Comparison of ENCODE assay signal across 8 mouse cellular contexts in genomic region chr2:35255885-35256833, GRCm38 (mm10). TPM values are rescaled to one million over a fixed set of nuclear protein-coding genes. Genes with fewer than 3 reads are reported as not detected.
A peak's percentile ranks its signal among the peaks of the same experiment; 100 is the strongest.
DNase-seq lines count a peak whose midpoint lies in the region; ATAC-seq and TF ChIP-seq lines count a peak whose summit lies in the region.

Gsn (plus strand) TSS chr2:35256380.

- H3K4me2 ChIP-seq in heart, embryonic 13.5 days, result peak within 1 kb of the TSS; percentile 82
- peak within 1 kb of the TSS; percentile 90 for H3K4me2 ChIP-seq in kidney, postnatal 0 days (ENCODE audit: low read length)
- peak within 1 kb of the TSS; percentile 72 for H3K4me2 ChIP-seq in liver, embryonic 14.5 days (ENCODE audit: low read depth)
- H3K4me2 ChIP-seq in stomach, embryonic 16.5 days (ENCODE audit: low read depth, low read length), result peak within 1 kb of the TSS; percentile 90

- peak within 1 kb of the TSS; percentile 93 for H3K27ac ChIP-seq in heart, embryonic 13.5 days (replicated peaks)
- peak within 1 kb of the TSS; percentile 65; the same call in 1 of the 2 replicates for H3K27ac ChIP-seq in kidney, postnatal 0 days
- no peak within 1 kb of the TSS for H3K27ac ChIP-seq in liver, embryonic 14.5 days
- peak within 1 kb of the TSS; percentile 39; the same call in 1 of the 2 replicates for H3K27ac ChIP-seq in stomach, embryonic 16.5 days (ENCODE audit: low read length)

- no peaks in the 10 kb centered on the region for H3K9me3 ChIP-seq in heart, embryonic 13.5 days
- no peaks in the 10 kb centered on the region for H3K9me3 ChIP-seq in kidney, postnatal 0 days (replicated peaks; ENCODE audit: low read length)
- no peaks in the 10 kb centered on the region for H3K9me3 ChIP-seq in liver, embryonic 14.5 days (ENCODE audit: control insufficient read depth, low read length)
- H3K9me3 ChIP-seq in stomach, embryonic 16.5 days (replicated peaks; ENCODE audit: control insufficient read depth, low read length), result no peaks in the 10 kb centered on the region

- WGBS in heart, embryonic 13.5 days, result 4% methylated on average over 54 of the region's 54 CpGs
- WGBS in kidney, postnatal 0 days, result 4% methylated on average over 53 of the region's 54 CpGs
- WGBS in liver, embryonic 14.5 days (ENCODE audit: insufficient replicate concordance), result 4% methylated on average over 54 of the region's 54 CpGs
- WGBS in stomach, embryonic 16.5 days, result 4% methylated on average over 54 of the region's 54 CpGs

- no peak for TF ChIP-seq EP300 in liver, embryonic 14.5 days (IDR thresholded peaks at IDR 0.05; ENCODE audit: low read depth)

- ATAC-seq in erythroblast, adult 5-6 weeks (replicated peaks; ENCODE audit: low FRiP score, poor library complexity, severe bottlenecking), result peak; percentile 90
- ATAC-seq in heart, embryonic 13.5 days (ENCODE audit: extremely low read depth, insufficient number of reproducible peaks, low FRiP score, low TSS enrichment), result peak; percentile 69
- ATAC-seq in kidney, postnatal 0 days (replicated peaks; ENCODE audit: low FRiP score, low read depth), result peak; percentile 89
- ATAC-seq in liver, embryonic 14.5 days (ENCODE audit: insufficient read depth), result peak; percentile 84
- peak; percentile 94 for ATAC-seq in stomach, embryonic 16.5 days (ENCODE audit: insufficient read depth, low FRiP score)

- peak within 1 kb of the TSS; percentile 92 for H3K9ac ChIP-seq in heart, embryonic 13.5 days
- peak within 1 kb of the TSS; percentile 68 for H3K9ac ChIP-seq in kidney, postnatal 0 days (ENCODE audit: low read depth, low read length)
- H3K9ac ChIP-seq in liver, embryonic 14.5 days (replicated peaks), result peak within 1 kb of the TSS; percentile 28; the same call in 1 of the 2 replicates
- peak within 1 kb of the TSS; percentile 80 for H3K9ac ChIP-seq in stomach, embryonic 16.5 days (ENCODE audit: low read length)

- peak within 1 kb of the TSS; percentile 82 for H3K4me3 ChIP-seq in heart, embryonic 13.5 days
- H3K4me3 ChIP-seq in kidney, postnatal 0 days (replicated peaks; ENCODE audit: low read depth, low read length), result peak within 1 kb of the TSS; percentile 60
- peak within 1 kb of the TSS; percentile 49 to 54 for H3K4me3 ChIP-seq in liver, embryonic 14.5 days (ENCODE audit: insufficient read depth in 1 of 2, low read depth in 2 of 2, low read length in 2 of 2)
- peak within 1 kb of the TSS; percentile 68 for H3K4me3 ChIP-seq in stomach, embryonic 16.5 days (replicated peaks; ENCODE audit: low read length)

- no peak for TF ChIP-seq CTCF in kidney, postnatal 0 days (IDR thresholded peaks at IDR 0.05; ENCODE audit: low read depth)
- no peak for TF ChIP-seq CTCF in liver, embryonic 14.5 days (IDR thresholded peaks at IDR 0.05; ENCODE audit: low read depth)

- H3K36me3 ChIP-seq in heart, embryonic 13.5 days, result no peaks in the 10 kb centered on the region
- H3K36me3 ChIP-seq in kidney, postnatal 0 days (ENCODE audit: insufficient read depth, low read length), result no peaks in the 10 kb centered on the region
- no peaks in the 10 kb centered on the region for H3K36me3 ChIP-seq in liver, embryonic 14.5 days (replicated peaks; ENCODE audit: control insufficient read depth, insufficient read depth, low read depth)
- no peaks in the 10 kb centered on the region for H3K36me3 ChIP-seq in stomach, embryonic 16.5 days (ENCODE audit: control insufficient read depth, insufficient read depth, low read length)

- H3K4me1 ChIP-seq in heart, embryonic 13.5 days, result peaks cover 48% of the 10 kb centered on the region
- H3K4me1 ChIP-seq in kidney, postnatal 0 days (replicated peaks; ENCODE audit: insufficient read depth, low read length), result peaks cover 14% of the 10 kb centered on the region
- H3K4me1 ChIP-seq in liver, embryonic 14.5 days (replicated peaks; ENCODE audit: control insufficient read depth in 2 of 2, insufficient read depth in 2 of 2, low read length in 1 of 2), result peaks cover 5 to 14% of the 10 kb centered on the region in 2 experiments; a peak in 2 of 4 replicates
- H3K4me1 ChIP-seq in stomach, embryonic 16.5 days (ENCODE audit: control insufficient read depth, insufficient read depth, low read length), result peaks cover 31% of the 10 kb centered on the region

- DNase-seq in B cell, adult 2 months, result peak; percentile 83 to 85
- peak; percentile 76 for DNase-seq in adrenal gland, adult 8-10 months
- peak; percentile 91 for DNase-seq in kidney, postnatal 0 days (ENCODE audit: low spot score)
- peak; percentile 40 to 58 (median 50) for DNase-seq in liver, embryonic 14.5 days (ENCODE audit: low read depth in 3 of 3, low spot score in 3 of 3)
- peak; percentile 73 for DNase-seq in neural tube, embryonic 10.5 days (ENCODE audit: extremely low spot score, low spot score)

- peaks cover 5% of the 10 kb centered on the region for H3K27me3 ChIP-seq in heart, embryonic 13.5 days (replicated peaks)
- H3K27me3 ChIP-seq in kidney, postnatal 0 days (ENCODE audit: insufficient read depth, low read length), result no peaks in the 10 kb centered on the region
- H3K27me3 ChIP-seq in liver, embryonic 14.5 days (ENCODE audit: control insufficient read depth, insufficient read depth, low read length), result peaks cover 17% of the 10 kb centered on the region
- no peaks in the 10 kb centered on the region for H3K27me3 ChIP-seq in stomach, embryonic 16.5 days (ENCODE audit: control insufficient read depth, insufficient read depth, low read length)

RNA-seq across cellular contexts. Expression of gene Gsn, which starts in this region (rescaled TPM):
- 100 to 1,000 TPM; 331 to 556 (median 419) TPM for total RNA-seq in adrenal gland, adult 8-10 months (2022)
- total RNA-seq in erythroblast, adult 5-6 weeks (2015; ENCODE audit: low replicate concordance), result 15.0 and 16.7 TPM in 2 replicates
- total RNA-seq in erythroblast, adult 5-6 weeks (2017; ENCODE audit: low replicate concordance), result 19.7 and 23.1 TPM in 2 replicates
- 205 and 215 TPM in 2 replicates for polyA plus RNA-seq in heart, embryonic 13.5 days (2015; fragmentation: Nextera tagmentation; extraction: Ambion mirVana)
- 158 and 159 TPM in 2 replicates for polyA plus RNA-seq in kidney, postnatal 0 days (2015; fragmentation: Nextera tagmentation; extraction: Ambion mirVana)
- 71.0 and 81.0 TPM in 2 replicates for polyA plus RNA-seq in liver, embryonic 14.5 days (2012; rRNA removed)
- 83.0 and 115 TPM in 2 replicates for polyA plus RNA-seq in liver, embryonic 14.5 days (2014; fragmentation: Nextera tagmentation; extraction: Ambion mirVana)
- 386 and 449 TPM in 2 replicates for polyA plus RNA-seq in stomach, embryonic 16.5 days (2015; fragmentation: Nextera tagmentation; extraction: Ambion mirVana)

Comparison
In these comparisons a context has a peak if more than half of its experiments do, and no peak if none do; other contexts are left out.
1. RNA of gene Gsn (total RNA-seq): 331 to 556 TPM in adrenal gland, adult 8-10 months; 15.0 to 23.1 TPM in erythroblast, adult 5-6 weeks; every median in the first group is over 10 times any median in the second.
2. H3K9ac ChIP-seq: peak in every context shown above with its lines; median percentile 92 in heart, embryonic 13.5 days; 80 in stomach, embryonic 16.5 days; 68 in kidney, postnatal 0 days; 28 in liver, embryonic 14.5 days.
3. Peak in every context shown above with its lines, with median percentiles within 50 percentile points of each other: DNase-seq, ATAC-seq, H3K4me2 ChIP-seq and H3K4me3 ChIP-seq.